Mouse (Mus musculus) forebrain, embryonic 16.5 days (tissue): Measurements from ENCODE around the gene Cfi. TPM values are rescaled to one million over a fixed set of nuclear protein-coding genes. Genes with fewer than 3 reads are reported as not detected.

Source experiments
- ATAC-seq: fragments of 200-750 bp; cut with Nextera tagmentation; 2 replicates; pipeline ENCODE4 v1.8.0; 2017; ENCODE audit warnings: mild to moderate bottlenecking, moderate library complexity
- H3K27ac ChIP-seq: fragments of 300-500 bp; sonication (generic); 2 replicates; pipeline ENCODE4 v1.5.1; 2014; ENCODE audit warnings: low read length, control low read depth
- H3K27me3 ChIP-seq: fragments of 300-500 bp; sonication (generic); replicated peaks from 2 replicates; pipeline ENCODE4 v1.6.1; 2014; ENCODE audit warnings: low read length; ENCODE audit not compliant: control insufficient read depth, insufficient read depth
- H3K36me3 ChIP-seq: fragments of 300-500 bp; sonication (generic); 2 replicates; pipeline ENCODE4 v1.6.1; 2014; ENCODE audit not compliant: control insufficient read depth, insufficient read depth
- H3K4me1 ChIP-seq: fragments of 300-500 bp; sonication (generic); replicated peaks from 2 replicates; pipeline ENCODE4 v1.6.1; 2014; ENCODE audit warnings: low read length; ENCODE audit not compliant: control insufficient read depth, insufficient read depth
- H3K4me2 ChIP-seq: fragments of 300-500 bp; sonication (generic); 2 replicates; pipeline ENCODE4 v1.6.1; 2014; ENCODE audit warnings: mild to moderate bottlenecking, low read length, control low read depth
- H3K4me3 ChIP-seq: fragments of 300-500 bp; sonication (generic); replicated peaks from 2 replicates; pipeline ENCODE4 v1.5.1; 2014; ENCODE audit warnings: mild to moderate bottlenecking, low read length, control low read depth
- H3K9ac ChIP-seq: fragments of 300-500 bp; sonication (generic); replicated peaks from 2 replicates; pipeline ENCODE4 v1.6.1; 2014; ENCODE audit warnings: low read depth, low read length, control low read depth
- H3K9me3 ChIP-seq: fragments of 300-500 bp; sonication (generic); 2 replicates; pipeline ENCODE4 v1.6.1; 2016; ENCODE audit warnings: low read length; ENCODE audit not compliant: control insufficient read depth
- WGBS: fragments of 180-500 bp; shearing (Covaris S2); extraction: QIAGEN DNeasy Blood & Tissue Kit; methylation state at CpG from one replicate; pipeline ENCODE4 v1.1.7; 2014; 5-methylcytosine and 5-hydroxymethylcytosine counted together
- polyA plus RNA-seq: library from polyadenylated mRNA; unstranded; fragments of >200 nt; fragmentation: Nextera tagmentation; extraction: Ambion mirVana; gene quantifications from 2 replicates; pipeline ENCODE4 v1.2.1, GENCODE M21; 2015

The Cfi gene
- polyA plus RNA-seq, 1 experiment from 2014 or later = 0.22 TPM

GRCm38 (mm10) chr3:129903369-129903768, 67.7 kb downstream of the Cfi start:
- H3K36me3 ChIP-seq = no peaks in the 10 kb centered on the region
- no peak for ATAC-seq
- H3K27me3 ChIP-seq = no peaks in the 10 kb centered on the region
- H3K9me3 ChIP-seq = no peaks in the 10 kb centered on the region
- no peak overlapping the region for H3K27ac ChIP-seq
- H3K4me2 ChIP-seq = no peak overlapping the region
- no peak overlapping the region for H3K4me3 ChIP-seq
- WGBS = 95% methylated on average over 3 of the region's 3 CpGs
- peaks cover 11% of the 10 kb centered on the region for H3K4me1 ChIP-seq
- H3K9ac ChIP-seq = no peak overlapping the region

- 89% methylated on average over 8 of the region's 8 CpGs for WGBS
- H3K9me3 ChIP-seq = no peaks in the 10 kb centered on the region
- H3K4me3 ChIP-seq = no peak overlapping the region
- no peak overlapping the region for H3K27ac ChIP-seq
- no peak overlapping the region for H3K9ac ChIP-seq
- no peak overlapping the region for H3K4me2 ChIP-seq
- peaks cover 11% of the 10 kb centered on the region for H3K4me1 ChIP-seq
- ATAC-seq = no peak
- H3K36me3 ChIP-seq = 0 out of 2 replicates have a peak, but pooled peaks cover 2% of the 10 kb centered on the region
- no peaks in the 10 kb centered on the region for H3K27me3 ChIP-seq
Measured at GRCm38 (mm10) chr3:129903866-129904265, 68.2 kb downstream of the Cfi start.

GRCm38 (mm10) chr3:129904381-129905132, 68.9 kb downstream of the Cfi start:
- Histone ChIP-seq H3K4me1 (peaks cover 11% of the 10 kb centered on the region), H3K9ac (no peak overlapping the region), H3K4me3 (no peak overlapping the region), H3K36me3 (0 out of 2 replicates have a peak, but pooled peaks cover 2% of the 10 kb centered on the region), H3K27me3 (no peaks in the 10 kb centered on the region), H3K4me2 (no peak overlapping the region), H3K27ac (no peak overlapping the region), H3K9me3 (no peaks in the 10 kb centered on the region)
- 89% methylated on average over 7 of the region's 7 CpGs for WGBS
- no peak for ATAC-seq

GRCm38 (mm10) chr3:129912025-129912424, 76.3 kb downstream of the Cfi start:
- peaks cover 7% of the 10 kb centered on the region; the same call in 1 of the 2 replicates for H3K36me3 ChIP-seq
- no peak for ATAC-seq
- no peaks in the 10 kb centered on the region for H3K9me3 ChIP-seq
- H3K9ac ChIP-seq = no peak overlapping the region
- H3K4me1 ChIP-seq = no peaks in the 10 kb centered on the region
- no peak overlapping the region for H3K27ac ChIP-seq
- 92% methylated on average over 14 of the region's 14 CpGs for WGBS
- H3K4me2 ChIP-seq = no peak overlapping the region
- H3K27me3 ChIP-seq = no peaks in the 10 kb centered on the region
- H3K4me3 ChIP-seq = no peak overlapping the region

- no peak for ATAC-seq
- H3K4me1 ChIP-seq = 0 out of 2 replicates have a peak, but pooled peaks cover under 1% of the 10 kb centered on the region
- no peak overlapping the region for H3K4me2 ChIP-seq
- peaks cover 7% of the 10 kb centered on the region; the same call in 1 of the 2 replicates for H3K36me3 ChIP-seq
- 94% methylated on average over 13 of the region's 13 CpGs for WGBS
- no peak overlapping the region for H3K4me3 ChIP-seq
- no peak overlapping the region for H3K27ac ChIP-seq
- no peaks in the 10 kb centered on the region for H3K9me3 ChIP-seq
- H3K27me3 ChIP-seq = no peaks in the 10 kb centered on the region
- no peak overlapping the region for H3K9ac ChIP-seq
Measured at GRCm38 (mm10) chr3:129913241-129913640, 77.6 kb downstream of the Cfi start.

GRCm38 (mm10) chr3:129917424-129917823, 81.7 kb downstream of the Cfi start:
- no peak overlapping the region for H3K27ac ChIP-seq
- H3K9me3 ChIP-seq = no peaks in the 10 kb centered on the region
- no peak for ATAC-seq
- H3K4me1 ChIP-seq = 0 out of 2 replicates have a peak, but pooled peaks cover 3% of the 10 kb centered on the region
- H3K36me3 ChIP-seq = no peaks in the 10 kb centered on the region
- no peak overlapping the region for H3K9ac ChIP-seq
- no peaks in the 10 kb centered on the region for H3K27me3 ChIP-seq
- H3K4me2 ChIP-seq = no peak overlapping the region
- H3K4me3 ChIP-seq = no peak overlapping the region
- WGBS = 86% methylated on average over 3 of the region's 3 CpGs

- Histone ChIP-seq H3K27ac (no peak overlapping the region), H3K27me3 (no peaks in the 10 kb centered on the region), H3K4me1 (0 out of 2 replicates have a peak, but pooled peaks cover 3% of the 10 kb centered on the region), H3K9me3 (no peaks in the 10 kb centered on the region), H3K4me2 (no peak overlapping the region), H3K9ac (no peak overlapping the region), H3K4me3 (no peak overlapping the region), H3K36me3 (no peaks in the 10 kb centered on the region)
- ATAC-seq = peak; percentile 90
- 8% methylated on average over 13 of the region's 13 CpGs for WGBS
Measured at GRCm38 (mm10) chr3:129918434-129918833, 82.8 kb downstream of the Cfi start.

GRCm38 (mm10) chr3:129923581-129923980, 87.9 kb downstream of the Cfi start:
- Histone ChIP-seq H3K27me3 (no peaks in the 10 kb centered on the region), H3K27ac (no peak overlapping the region), H3K4me1 (no peaks in the 10 kb centered on the region), H3K4me3 (no peak overlapping the region), H3K9me3 (no peaks in the 10 kb centered on the region), H3K4me2 (no peak overlapping the region), H3K9ac (no peak overlapping the region), H3K36me3 (no peaks in the 10 kb centered on the region)
- no peak for ATAC-seq
- WGBS = 91% methylated on average over 7 of the region's 7 CpGs
